Mouse (Mus musculus): Measurements from ENCODE around the gene Sox5. TPM values are rescaled to one million over a fixed set of nuclear protein-coding genes. Genes with fewer than 3 reads are reported as not detected.

Gene Sox5
- total RNA-seq (2023), result 1 to 10 TPM in 1 of 2 experiments, not detected in 1; 1.3 TPM

GRCm38 (mm10) chr6:144781431-144782030 is at the start of gene Sox5:
Sox5 (minus strand) TSS chr6:144781977.

All from monocyte, adult 59 days (primary cell).